Mouse (Mus musculus) adrenal gland, postnatal 36 days (tissue): ENCODE measurements around the gene Tmcc1. TPM values are rescaled to one million over a fixed set of nuclear protein-coding genes. Genes with fewer than 3 reads are reported as not detected.
A peak's percentile ranks its signal among the peaks of the same experiment; 100 is the strongest.

Experiments
- DNase-seq, 2 experiments: peaks; one replicate each; pipeline ENCODE4 v3.0.0; 2021; ENCODE audit warnings: mixed read lengths in 1 of 2
- total RNA-seq, 2 experiments: library from RNA; stranded (reverse); gene quantifications; 2 replicates each; pipeline ENCODE4 v1.2.3; 2021

The Tmcc1 gene
- total RNA-seq, 2 experiments from 2014 or later, result 20.8 to 20.9 TPM

GRCm38 (mm10) chr6:116014111-116014510 is 179.2 kb downstream of the Tmcc1 start:
- no peak for DNase-seq

- no peak for DNase-seq
Observed at GRCm38 (mm10) chr6:116013687-116014086, 179.6 kb downstream of the Tmcc1 start.

- peak; percentile 82 to 85 for DNase-seq
Observed at GRCm38 (mm10) chr6:116010541-116010940, 182.7 kb downstream of the Tmcc1 start.

- DNase-seq, result peak; percentile 59 to 64
Observed at GRCm38 (mm10) chr6:116009426-116009825, 183.9 kb downstream of the Tmcc1 start.

- DNase-seq, result peak; percentile 77 to 88
Observed at GRCm38 (mm10) chr6:116007561-116008173, 185.6 kb downstream of the Tmcc1 start.

DNA sequence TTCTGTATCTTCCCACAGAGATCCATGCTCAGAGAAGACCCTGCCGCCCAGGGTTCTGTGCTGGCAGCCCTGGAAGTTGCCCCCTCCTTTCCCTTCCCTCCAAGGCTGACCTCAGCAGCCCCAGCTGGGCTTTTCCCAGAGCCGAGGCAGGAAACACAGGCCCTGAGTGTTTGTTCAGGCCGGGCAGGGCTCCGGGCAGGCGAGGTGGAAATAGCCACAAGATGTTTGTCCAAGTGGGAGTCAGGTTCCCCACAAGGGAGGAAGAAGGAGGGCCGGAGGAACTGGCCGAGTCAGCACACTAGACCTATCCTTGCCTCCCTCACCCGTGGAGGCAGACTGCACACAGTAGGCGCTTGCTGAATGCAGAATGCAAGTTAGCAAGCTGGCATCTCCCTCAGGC is 186.6 kb downstream of the Tmcc1 start:
- DNase-seq, result peak; percentile 61 to 72

DNA sequence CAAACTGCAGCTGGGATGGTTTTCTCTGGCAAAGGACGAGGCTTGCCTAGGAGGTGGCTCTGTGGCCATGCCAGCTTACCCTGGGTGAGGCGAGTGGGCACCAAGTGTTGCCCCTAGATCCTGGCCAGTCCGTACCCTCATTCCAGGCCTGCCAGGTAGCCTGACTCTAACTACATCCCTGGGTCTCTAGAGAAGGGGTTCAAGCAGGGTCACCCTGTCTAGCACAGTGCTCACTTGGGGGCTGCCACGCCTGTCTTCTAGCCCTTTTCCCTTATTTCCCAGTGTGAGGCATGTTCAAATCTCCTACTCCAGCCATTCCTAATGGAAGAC is 187.4 kb downstream of the Tmcc1 start:
- DNase-seq, result no peak

- peak in 1 of 2 experiments; percentile 48 for DNase-seq
Observed at GRCm38 (mm10) chr6:116005275-116005958, 187.9 kb downstream of the Tmcc1 start.

DNA sequence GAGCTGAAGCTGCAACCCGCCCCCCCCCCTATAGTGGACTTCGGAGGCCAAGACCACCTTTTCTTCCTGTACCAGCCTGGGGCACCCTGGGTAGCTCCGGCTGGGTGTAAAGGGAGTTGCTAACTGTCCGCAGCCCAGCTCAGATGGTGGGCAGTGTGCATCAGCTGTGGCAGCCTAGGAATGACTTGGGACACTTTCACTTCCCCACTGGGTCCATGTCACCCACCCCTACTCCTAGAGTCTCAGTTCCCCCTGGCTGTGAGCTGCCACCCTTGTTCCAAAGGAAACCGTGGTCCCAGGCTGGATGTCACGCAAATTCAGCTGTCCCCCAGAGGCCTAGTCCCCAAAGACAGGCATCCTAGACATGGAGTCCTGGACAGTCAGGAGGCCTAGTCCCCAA is 188.6 kb downstream of the Tmcc1 start:
- DNase-seq, result no peak

- peak in 1 of 2 experiments; percentile 61 for DNase-seq
Observed at GRCm38 (mm10) chr6:116004069-116004468, 189.2 kb downstream of the Tmcc1 start.

- DNase-seq, result no peak
Observed at GRCm38 (mm10) chr6:116003516-116003915, 189.8 kb downstream of the Tmcc1 start.

DNA sequence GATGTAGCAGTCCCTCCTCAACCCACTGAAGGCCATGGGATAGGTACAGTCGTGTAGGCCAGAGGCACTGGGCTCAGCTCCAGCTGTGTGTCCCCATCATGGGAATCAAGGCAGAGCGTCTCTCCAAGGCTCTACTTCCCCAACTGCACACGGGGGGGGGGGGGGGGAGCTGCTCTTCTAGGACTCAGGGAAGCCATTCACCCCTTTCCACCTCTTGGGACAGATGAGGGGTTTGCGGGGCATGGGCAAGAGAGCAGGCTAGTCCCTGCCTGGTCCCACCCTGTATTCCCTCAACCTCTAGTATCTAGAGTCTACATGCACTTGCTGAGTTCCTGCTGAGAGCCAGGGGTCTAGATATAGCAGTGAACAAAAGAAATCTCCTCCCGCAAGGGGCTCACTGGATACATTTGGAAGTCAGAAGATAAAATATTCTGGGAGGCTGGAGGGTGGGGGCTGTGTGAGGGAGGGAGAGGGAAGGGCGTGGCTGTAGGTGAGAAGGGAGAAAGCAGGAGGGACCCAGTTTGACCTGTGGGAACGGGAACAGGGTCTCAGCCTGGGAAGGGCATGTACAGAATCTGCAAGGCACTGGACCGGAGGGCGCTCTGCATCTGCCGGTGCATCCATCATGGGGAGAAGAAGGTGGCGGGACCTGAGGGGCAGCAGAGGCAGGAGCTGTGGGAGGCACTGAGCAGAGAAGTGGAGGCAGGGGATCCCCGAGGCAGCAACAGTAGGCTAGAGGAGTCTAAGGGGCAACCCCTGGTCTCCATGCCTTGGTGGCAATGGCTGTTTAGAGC is 190.8 kb downstream of the Tmcc1 start:
- no peak for DNase-seq

GRCm38 (mm10) chr6:116000851-116001250 is 192.4 kb downstream of the Tmcc1 start:
- DNase-seq, result no peak

DNA sequence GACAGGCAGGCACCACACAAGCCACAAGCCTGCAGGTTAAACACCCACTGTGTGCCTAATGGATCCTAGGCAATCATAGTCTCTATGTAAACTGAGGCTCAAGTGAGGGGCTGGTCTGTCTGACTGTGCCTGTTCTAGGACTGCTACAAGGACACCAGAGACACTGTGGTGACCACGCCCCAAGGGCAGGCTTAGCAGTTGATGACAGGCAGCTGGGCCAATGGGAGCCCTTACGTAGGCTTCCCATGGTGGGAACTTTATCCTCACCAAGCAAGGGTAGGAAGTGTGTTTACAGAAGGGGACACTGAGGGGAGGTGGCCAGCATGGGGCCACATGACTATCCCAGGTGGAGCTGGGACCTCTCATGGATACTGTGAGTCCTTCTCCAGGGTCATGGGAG is 194.1 kb downstream of the Tmcc1 start:
- DNase-seq, result peak; percentile 66 to 69

DNA sequence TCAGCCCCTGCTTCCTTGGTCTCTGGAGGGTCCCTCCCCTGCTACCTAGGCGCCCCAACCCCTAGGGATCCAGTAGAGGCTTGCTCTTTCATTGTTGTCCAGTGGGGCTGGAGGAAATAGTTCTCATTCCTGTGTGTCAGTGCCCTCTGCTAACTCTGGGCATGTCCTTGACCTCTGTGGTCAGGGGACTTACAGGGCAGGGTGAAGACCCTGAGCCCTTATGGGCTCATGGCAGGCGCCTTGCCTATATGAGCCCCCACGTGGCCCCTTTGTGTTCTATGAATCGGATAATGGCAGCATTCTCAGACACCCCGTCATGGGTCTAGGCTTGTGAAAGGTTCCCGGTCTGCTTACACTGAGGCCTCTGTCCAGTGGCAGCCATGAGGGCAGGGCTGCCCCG is 194.5 kb downstream of the Tmcc1 start:
- DNase-seq, result no peak

GRCm38 (mm10) chr6:115997726-115998311 is 195.5 kb downstream of the Tmcc1 start:
- no peak for DNase-seq

DNA sequence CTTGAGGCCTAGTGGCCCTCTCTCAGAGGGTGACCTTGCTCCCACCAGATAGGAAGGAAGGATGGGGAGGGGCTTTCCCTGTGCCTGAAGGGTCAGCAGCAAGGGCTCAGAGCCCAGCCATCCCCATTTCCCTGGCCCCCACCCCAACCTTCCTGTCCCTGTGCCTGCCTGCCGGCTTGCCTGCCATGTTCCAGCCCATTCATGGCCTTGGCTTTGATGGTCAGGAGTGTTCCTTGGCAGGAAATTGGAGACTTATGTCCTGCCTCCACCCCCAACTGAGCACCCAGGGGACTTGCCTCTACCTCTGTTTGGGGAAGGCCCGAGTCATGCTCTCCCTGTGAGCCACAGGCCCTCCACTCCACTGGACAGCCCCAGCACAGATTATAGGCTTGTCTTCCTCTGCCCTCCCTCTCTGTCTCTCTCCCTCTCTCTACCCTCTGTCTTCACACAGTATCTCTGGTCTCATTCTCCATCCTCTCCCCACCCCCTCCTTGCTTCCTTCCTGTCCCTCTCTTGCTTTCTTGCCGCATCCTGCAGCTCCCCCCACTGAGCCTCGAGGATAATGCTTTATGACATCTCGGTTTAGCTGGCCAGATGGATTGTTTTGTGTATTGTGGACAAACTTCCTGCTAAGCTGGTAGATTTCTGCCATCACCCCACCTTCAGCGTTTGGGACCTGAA is 197.0 kb downstream of the Tmcc1 start:
- DNase-seq, result peak; percentile 76 to 80

GRCm38 (mm10) chr6:115995531-115995941 is 197.8 kb downstream of the Tmcc1 start:
- DNase-seq, result peak; percentile 22 to 44

DNA sequence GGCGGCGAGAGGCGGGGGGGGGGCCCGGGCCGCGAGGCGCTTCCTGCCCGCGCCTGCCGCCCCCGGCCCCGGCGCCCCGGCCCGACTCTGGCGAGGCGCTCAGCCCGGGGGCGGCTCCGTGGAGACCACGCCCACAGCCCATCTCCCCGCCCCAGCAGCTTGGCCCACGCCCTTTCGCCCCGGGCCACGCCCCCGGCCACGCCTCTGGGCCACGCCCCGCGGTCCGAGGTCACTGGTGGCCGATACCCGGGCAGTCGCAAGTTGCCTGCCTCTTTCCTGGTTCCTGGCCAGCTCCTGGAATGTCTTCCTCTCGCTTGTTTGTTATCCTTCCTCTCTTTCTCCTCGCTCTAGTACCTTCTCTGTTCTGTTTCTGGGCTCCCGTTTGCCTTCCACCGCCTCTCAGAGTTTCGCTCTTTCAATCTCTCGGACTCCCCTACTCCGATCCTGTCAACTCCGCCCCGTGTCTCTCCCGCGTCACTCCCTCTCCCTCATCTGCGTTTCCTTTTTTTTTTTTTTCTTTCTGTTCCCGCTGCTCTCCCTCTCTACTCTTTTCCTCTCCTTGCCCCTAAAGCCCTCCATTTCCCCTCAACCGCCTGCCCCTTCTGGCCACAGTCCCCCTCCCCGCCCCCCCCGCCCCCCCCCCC is 198.3 kb downstream of the Tmcc1 start, which contains the start of gene Plxnd1:
Plxnd1 (minus strand) TSS at position 129 of the 644 bp plus-strand sequence.
- peak; percentile 98 to 99 for DNase-seq

DNA sequence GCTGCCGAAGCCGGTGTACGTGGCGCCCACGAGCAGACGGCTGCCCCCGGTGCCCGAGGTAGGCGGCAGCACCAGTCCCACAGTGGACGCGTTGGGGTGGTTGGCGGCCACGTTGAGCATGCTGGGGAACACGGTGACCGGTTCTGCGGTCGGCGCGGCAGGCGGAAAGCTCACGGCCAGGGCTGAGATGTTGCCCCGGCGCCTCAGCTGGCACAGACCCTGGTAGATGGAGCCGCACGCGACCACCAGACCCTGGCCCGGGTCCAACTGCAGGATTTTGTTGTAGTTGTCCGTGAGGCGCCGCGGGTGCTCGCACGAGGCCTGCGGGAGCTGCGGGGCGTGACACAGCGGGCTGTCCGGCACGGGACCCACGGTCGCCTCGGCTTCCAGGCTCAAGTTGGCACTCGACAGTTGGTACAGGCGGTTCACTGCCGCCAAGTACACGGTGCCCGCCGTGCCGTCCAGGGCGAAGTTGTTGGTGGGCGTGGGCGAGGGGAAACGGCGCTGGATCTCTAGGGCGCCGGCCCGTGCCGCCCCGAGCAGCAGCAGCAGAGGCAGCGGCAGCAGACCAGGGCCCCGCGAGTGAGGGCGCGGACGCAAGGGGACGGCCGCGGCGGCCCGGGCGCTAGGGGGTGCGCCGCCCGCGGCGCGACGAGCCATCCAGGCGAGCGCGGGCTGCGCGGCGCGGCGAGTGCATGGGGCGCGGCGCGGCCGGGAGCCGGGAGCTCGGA is 199.0 kb downstream of the Tmcc1 start:
- DNase-seq, result peak; percentile 64 to 69
